Mouse (Mus musculus) G1E-ER4 (cell line): Measurements from ENCODE around the gene Fam71e2. TPM values are rescaled to one million over a fixed set of nuclear protein-coding genes. Genes with fewer than 3 reads are reported as not detected.

ENCODE experiments used
- GATA1 ChIP-seq: IDR thresholded peaks from one replicate; pipeline ENCODE4 v1.8.0; 2012; ENCODE audit warnings: low read length, inconsistent platforms
- polyA plus RNA-seq: library from polyadenylated mRNA; stranded (reverse); fragments of >175 nt; gene quantifications from 2 replicates; pipeline ENCODE4 v1.2.3, GENCODE M21; 2012

Gene Fam71e2
- polyA plus RNA-seq, 1 experiment, result not detected

DNA sequence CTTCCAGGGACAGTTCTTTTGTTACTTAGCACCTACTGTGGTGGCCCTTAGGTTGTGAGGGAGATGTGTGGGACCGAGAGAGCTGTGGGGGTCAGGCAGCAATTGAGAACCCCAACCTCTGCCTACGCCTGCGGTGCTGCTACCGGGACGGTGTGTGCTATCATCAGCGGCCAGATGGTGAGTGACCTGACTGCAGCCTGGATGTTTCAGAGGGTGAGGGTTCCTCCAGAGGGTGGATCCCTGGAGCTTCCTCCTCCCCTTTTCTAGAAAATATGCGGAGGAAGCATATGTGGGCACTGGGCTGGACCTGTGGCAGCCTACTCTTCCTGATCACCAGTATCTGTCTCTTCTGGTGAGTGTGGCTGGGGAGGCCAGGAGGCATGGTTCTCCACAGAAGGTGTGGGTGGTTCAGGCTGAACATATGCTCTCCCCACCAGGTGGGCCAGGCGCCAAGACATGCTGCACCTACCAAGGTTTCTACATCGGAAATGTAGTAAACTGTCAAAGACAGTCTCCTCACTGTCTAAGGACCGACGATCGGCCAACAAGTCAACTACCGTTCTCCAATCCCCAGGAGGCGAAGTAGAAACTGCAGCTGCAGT is 12.7 kb upstream of the Fam71e2 start:
- no peak for TF ChIP-seq GATA1

DNA sequence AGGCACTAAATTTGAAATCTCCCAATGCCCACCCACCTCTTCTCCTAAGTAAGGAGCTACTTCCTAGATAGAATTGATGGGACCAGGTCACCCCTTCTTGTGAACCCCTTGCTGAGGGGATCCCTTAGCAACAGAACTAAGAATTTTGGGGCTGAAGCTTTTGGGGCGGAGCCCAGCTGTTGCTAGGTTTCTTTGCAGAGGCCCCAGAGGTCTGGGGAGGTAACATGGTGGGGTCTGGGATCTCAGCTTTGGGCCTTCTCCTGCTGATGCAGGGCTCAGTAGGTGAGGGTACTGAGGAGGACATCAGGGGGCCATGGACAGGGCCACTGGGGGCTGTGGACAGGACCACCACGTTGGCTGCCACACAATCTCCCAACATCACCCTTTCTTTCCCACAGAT is 11.7 kb upstream of the Fam71e2 start, which contains the start of the genes Il11 and Tmem190:
TSS of gene Il11 (minus strand) at position 101 of the 400 bp plus-strand sequence.
TSS of gene Tmem190 (plus strand) at position 179 of the 400 bp plus-strand sequence.
- TF ChIP-seq GATA1, result no peak

DNA sequence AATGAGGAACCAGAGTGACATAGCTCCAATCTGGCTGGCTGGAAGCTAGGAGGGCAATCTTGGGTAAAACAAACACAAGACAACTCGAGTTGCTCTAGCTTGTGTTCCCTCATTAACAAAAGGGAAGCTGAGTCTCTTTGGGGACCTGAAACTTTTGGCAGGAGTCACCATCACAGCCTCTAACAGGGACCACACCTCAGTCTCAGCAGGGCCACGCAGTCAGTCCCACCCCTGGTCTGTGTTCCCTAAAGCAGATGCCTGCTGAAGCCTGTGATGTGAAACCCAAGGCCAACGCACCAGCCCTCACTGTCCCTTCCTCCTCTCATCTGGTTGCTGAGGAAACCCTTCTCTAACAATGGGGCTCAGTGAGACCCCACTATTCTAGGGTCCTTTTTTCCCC is 11.0 kb upstream of the Fam71e2 start:
- TF ChIP-seq GATA1, result no peak

GRCm38 (mm10) chr7:4779921-4780320 is 8.8 kb upstream of the Fam71e2 start:
- TF ChIP-seq GATA1, result no peak

GRCm38 (mm10) chr7:4777851-4778637 is 6.9 kb upstream of the Fam71e2 start:
- no peak for TF ChIP-seq GATA1

GRCm38 (mm10) chr7:4776861-4777830 is 6.0 kb upstream of the Fam71e2 start:
- no peak for TF ChIP-seq GATA1

- no peak for TF ChIP-seq GATA1
Measured at GRCm38 (mm10) chr7:4776131-4776530, 5.0 kb upstream of the Fam71e2 start.

- TF ChIP-seq GATA1, result no peak
Measured at GRCm38 (mm10) chr7:4764946-4765710, 6.0 kb downstream of the Fam71e2 start.

GRCm38 (mm10) chr7:4759670-4760069 is 11.4 kb downstream of the Fam71e2 start:
- no peak for TF ChIP-seq GATA1

DNA sequence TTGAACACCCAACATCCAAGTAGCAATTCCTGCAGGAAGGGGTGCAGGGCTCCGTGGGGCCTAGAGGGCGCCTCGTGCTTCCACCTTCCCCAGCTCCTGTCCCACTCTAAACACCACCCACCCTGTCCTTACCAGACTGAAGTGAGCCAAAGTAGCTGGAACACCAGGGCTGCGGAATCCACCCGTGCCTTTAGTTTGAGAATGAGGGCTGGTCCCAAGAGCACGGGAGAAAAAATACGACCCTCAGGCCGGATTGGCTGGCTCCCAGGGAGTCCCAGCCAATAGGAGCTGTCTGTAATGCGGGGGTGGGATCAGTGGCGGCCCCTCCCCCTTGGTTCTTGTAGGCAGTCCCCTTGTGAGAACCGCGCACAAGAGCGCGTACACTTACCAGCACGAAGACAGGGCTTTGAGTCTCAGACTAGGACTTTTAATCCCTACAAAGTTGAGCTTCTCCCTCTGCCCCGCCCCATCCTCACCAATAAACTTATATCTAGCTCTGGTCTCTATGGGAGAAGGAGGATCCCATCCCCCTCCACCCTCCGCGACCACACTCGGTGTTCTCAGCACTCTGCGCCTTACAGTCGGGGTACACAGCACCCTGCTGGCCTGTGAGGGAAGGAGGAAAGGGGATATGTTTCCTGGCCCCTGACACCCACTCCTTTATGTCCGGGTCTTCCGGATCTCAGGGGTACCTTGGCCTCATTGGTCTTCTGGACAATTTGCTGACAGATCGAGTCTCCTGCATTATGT is 18.1 kb downstream of the Fam71e2 start, which contains the start of gene Cox6b2:
TSS of gene Cox6b2 (minus strand) at position 274 of the 750 bp plus-strand sequence.
- TF ChIP-seq GATA1, result no peak

GRCm38 (mm10) chr7:4751971-4752820 is 18.9 kb downstream of the Fam71e2 start:
- TF ChIP-seq GATA1, result no peak

DNA sequence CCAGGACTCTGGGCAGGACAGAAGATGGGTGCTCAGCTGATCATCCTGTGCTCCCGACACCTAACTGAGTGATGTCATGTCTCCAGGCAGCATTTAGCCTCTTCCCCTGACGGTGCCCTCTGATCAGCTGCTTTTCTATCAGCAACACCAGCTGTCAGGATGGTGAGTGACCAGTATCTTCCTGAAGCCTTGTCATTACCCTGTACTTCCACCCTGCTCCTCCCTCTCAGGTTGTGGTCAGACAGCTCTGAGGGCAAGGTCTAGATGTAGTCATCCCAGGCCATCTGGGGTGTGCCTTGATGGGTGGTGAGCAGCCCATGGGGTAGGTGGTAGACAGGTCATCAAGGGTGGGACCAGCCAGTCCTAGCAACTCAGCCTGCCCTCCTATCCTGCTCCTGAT is 21.9 kb downstream of the Fam71e2 start:
- no peak for TF ChIP-seq GATA1

DNA sequence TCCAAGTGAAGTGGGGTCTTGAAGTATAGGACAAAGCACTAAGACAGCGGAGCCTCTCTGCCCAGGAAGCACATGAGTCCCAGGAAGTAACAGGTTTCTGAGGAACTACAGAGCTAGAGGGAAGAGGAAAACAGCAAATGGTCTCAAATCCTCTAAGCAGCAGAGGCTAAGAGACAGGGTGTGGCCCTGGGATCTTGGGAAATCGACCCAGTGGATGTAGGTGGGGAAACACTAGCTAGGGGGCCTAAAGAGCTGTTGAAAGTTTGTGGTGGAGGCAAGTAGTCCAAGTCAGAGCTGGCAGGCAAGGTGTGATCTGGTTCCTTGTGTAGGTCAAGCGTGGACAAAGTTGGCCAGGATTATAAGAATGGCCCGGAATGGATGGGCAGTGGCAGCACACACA is 22.8 kb downstream of the Fam71e2 start:
- TF ChIP-seq GATA1, result no peak
